Mouse (Mus musculus): Measurements from ENCODE around the gene Ak1. TPM values are rescaled to one million over a fixed set of nuclear protein-coding genes. Genes with fewer than 3 reads are reported as not detected.

Gene Ak1
- total and polyA plus RNA-seq, 2 experiments from 2014 or later: 572 to 721 TPM

DNA sequence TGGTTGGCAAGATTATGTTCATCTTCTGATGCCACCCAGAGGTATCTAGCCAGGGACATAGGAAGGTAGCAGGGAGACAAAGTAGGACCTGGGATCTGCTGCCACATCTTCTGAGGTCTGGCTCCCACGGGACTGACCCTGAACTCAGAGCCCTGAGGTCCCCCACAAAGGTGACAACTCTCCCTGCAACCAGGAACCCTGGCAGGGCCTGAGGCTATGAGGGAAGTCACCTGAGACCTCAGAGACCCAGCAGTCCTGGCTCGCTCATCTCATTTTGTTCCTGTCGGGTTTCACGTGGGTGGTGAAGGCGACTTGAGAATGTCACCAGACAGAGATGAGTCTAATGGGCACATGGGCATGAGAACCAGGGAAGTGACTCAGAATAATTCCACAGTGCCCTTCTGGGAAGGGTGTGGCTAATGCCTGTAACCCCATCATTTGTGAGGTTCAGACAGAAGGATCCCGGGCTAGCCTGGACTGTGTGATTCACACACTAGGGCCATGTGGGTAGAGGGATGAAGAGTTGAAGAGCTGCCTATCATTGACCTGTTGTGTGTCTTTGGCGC, 36.3 kb upstream of the Ak1 start:
- H3K9me3 ChIP-seq (replicated peaks; ENCODE audit: control insufficient read depth, low read length): no peaks in the 10 kb centered on the region
- WGBS: 85% methylated on average over 7 of the region's 7 CpGs
- peaks cover 1% of the 10 kb centered on the region; the same call in 1 of the 2 replicates for H3K27me3 ChIP-seq (ENCODE audit: control insufficient read depth, insufficient read depth, low read length)
- H3K4me2 ChIP-seq (ENCODE audit: low read depth, low read length): no peak overlapping the region
- DNase-seq (ENCODE audit: low spot score): no peak
- H3K4me1 ChIP-seq (ENCODE audit: control insufficient read depth, insufficient read depth): peaks cover 25% of the 10 kb centered on the region
- no peak overlapping the region for H3K27ac ChIP-seq (ENCODE audit: low read depth)
- H3K4me3 ChIP-seq (ENCODE audit: low read depth, low read length): no peak overlapping the region
- TF ChIP-seq CTCF (IDR thresholded peaks at IDR 0.05; ENCODE audit: low read depth): no peak
- no peak for TF ChIP-seq EP300 (IDR thresholded peaks at IDR 0.05; ENCODE audit: low read depth)
- H3K9ac ChIP-seq (replicated peaks; ENCODE audit: low read depth, low read length): no peak overlapping the region
- ATAC-seq (ENCODE audit: insufficient read depth, low read depth): no peak
- 0 out of 2 replicates have a peak, but pooled peaks cover 8% of the 10 kb centered on the region for H3K36me3 ChIP-seq (replicated peaks; ENCODE audit: control insufficient read depth, insufficient read depth, low read length)

DNA sequence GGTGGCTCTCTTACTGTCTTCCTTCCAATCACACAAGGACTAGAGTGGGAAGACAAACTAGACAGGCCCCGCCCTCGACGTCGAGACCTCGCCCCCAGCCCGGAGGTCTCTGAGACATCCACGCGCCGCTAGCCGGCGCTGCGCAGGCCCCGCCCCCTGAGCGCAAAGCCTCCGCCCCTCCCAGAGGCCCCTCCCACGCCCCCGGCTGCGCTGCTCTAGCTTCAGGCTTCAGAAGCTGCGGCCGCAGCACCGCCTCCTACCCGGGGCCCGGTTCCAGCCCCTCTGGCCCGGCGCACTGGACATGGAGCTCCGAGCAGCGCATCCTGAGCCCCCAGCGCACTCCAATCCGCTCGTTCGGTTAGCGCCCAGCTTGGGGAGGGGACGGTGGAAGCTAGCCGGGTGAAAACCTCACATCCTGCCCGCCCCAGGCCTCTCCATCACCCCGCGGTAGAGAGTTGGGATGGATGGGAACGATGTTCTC, 34.6 kb upstream of the Ak1 start, which contains the start of gene St6galnac4:
St6galnac4 (plus strand) TSS at position 225 of the 481 bp plus-strand sequence.
- H3K4me1 ChIP-seq (ENCODE audit: control insufficient read depth, insufficient read depth): peaks cover 25% of the 10 kb centered on the region
- 0 out of 2 replicates have a peak, but pooled peaks cover 15% of the 10 kb centered on the region for H3K36me3 ChIP-seq (replicated peaks; ENCODE audit: control insufficient read depth, insufficient read depth, low read length)
- H3K27ac ChIP-seq (ENCODE audit: low read depth): peak within 1 kb of the TSS; percentile 87
- 1% methylated on average over 38 of the region's 38 CpGs for WGBS
- peak; percentile 92 for DNase-seq (ENCODE audit: low spot score)
- ATAC-seq (ENCODE audit: insufficient read depth, low read depth): peak; percentile 84
- no peaks in the 10 kb centered on the region for H3K9me3 ChIP-seq (replicated peaks; ENCODE audit: control insufficient read depth, low read length)
- H3K27me3 ChIP-seq (ENCODE audit: control insufficient read depth, insufficient read depth, low read length): no peaks in the 10 kb centered on the region
- peak within 1 kb of the TSS; percentile 75 for H3K4me2 ChIP-seq (ENCODE audit: low read depth, low read length)
- H3K4me3 ChIP-seq (ENCODE audit: low read depth, low read length): peak within 1 kb of the TSS; percentile 64
- peak within 1 kb of the TSS; percentile 66 for H3K9ac ChIP-seq (replicated peaks; ENCODE audit: low read depth, low read length)
- no peak for TF ChIP-seq EP300 (IDR thresholded peaks at IDR 0.05; ENCODE audit: low read depth)
- TF ChIP-seq CTCF (IDR thresholded peaks at IDR 0.05; ENCODE audit: low read depth): peak; percentile 40

DNA sequence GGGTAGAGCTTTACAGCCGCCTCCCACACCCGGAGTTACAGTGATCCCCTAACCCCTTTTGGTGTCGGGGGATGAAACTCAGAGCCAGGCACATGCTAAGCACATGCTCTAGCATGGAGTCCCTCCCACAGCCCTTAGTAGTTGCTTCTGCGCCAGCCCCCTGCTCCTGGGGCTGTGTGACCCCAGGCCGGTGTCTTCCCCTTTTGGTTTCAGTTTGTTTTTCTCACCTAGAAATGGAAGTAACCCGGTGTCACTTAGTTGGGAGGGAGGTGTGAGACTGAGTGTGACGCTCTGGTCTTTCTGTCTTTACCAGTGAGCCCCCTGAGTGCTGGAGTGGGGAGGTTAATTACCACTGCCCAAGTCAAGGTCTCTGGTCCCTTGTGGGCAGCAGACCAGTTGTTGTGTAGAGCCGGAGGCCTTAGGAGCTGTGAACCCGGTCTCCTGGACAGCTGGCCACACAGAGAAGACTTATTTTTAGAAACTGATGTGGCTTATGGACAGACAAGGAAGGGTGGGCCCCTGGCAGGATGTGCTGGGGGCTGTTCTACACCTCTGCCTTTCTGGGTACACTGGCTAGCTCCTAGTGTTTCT, 33.7 kb upstream of the Ak1 start:
- peak overlapping the region; percentile 87 for H3K27ac ChIP-seq (ENCODE audit: low read depth)
- peaks cover 25% of the 10 kb centered on the region for H3K4me1 ChIP-seq (ENCODE audit: control insufficient read depth, insufficient read depth)
- DNase-seq (ENCODE audit: low spot score) (peak; percentile 71), ATAC-seq (ENCODE audit: insufficient read depth, low read depth) (peak; percentile 25)
- peak overlapping the region; percentile 66 for H3K9ac ChIP-seq (replicated peaks; ENCODE audit: low read depth, low read length)
- WGBS: 6% methylated on average over 9 of the region's 9 CpGs
- H3K9me3 ChIP-seq (replicated peaks; ENCODE audit: control insufficient read depth, low read length): no peaks in the 10 kb centered on the region
- peak overlapping the region; percentile 64 for H3K4me3 ChIP-seq (ENCODE audit: low read depth, low read length)
- peak overlapping the region; percentile 75 for H3K4me2 ChIP-seq (ENCODE audit: low read depth, low read length)
- H3K36me3 ChIP-seq (replicated peaks; ENCODE audit: control insufficient read depth, insufficient read depth, low read length): 0 out of 2 replicates have a peak, but pooled peaks cover 18% of the 10 kb centered on the region
- no peaks in the 10 kb centered on the region for H3K27me3 ChIP-seq (ENCODE audit: control insufficient read depth, insufficient read depth, low read length)
- TF ChIP-seq EP300 (IDR thresholded peaks at IDR 0.05; ENCODE audit: low read depth): no peak

DNA sequence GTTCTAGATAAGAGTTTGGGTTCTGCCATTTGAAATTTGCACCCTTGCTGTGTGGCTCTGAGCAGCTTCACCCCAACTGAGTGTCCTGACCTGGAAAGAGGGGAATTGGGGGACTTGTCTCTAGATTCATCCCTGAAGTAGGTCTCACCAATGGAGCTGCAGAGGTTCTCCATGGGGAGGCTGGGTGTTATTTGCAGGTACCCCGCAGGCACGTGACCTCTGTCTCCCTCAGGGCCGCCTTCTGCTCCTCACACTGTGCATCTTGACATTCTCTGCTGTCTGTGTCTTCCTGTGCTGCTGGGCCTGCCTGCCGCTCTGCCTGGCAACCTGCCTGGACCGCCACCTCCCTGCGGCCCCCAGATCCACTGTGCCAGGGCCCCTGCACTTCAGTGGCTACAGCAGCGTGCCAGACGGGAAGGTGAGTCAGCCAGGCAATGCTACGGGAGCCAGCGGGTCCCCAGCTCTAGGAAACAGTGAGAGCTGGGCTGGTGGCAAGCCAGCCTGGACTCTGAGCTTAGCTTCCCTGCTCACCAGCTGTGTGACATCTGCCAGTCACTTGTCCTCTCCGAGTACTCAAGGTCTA, 32.3 kb upstream of the Ak1 start:
- no peak overlapping the region for H3K4me3 ChIP-seq (ENCODE audit: low read depth, low read length)
- H3K27me3 ChIP-seq (ENCODE audit: control insufficient read depth, insufficient read depth, low read length): no peaks in the 10 kb centered on the region
- 20% methylated on average over 11 of the region's 11 CpGs for WGBS
- 0 out of 2 replicates have a peak overlapping the region, but pooled peaks have one; percentile 4 for H3K9ac ChIP-seq (replicated peaks; ENCODE audit: low read depth, low read length)
- H3K36me3 ChIP-seq (replicated peaks; ENCODE audit: control insufficient read depth, insufficient read depth, low read length): peaks cover 26% of the 10 kb centered on the region
- peak; percentile 69 for DNase-seq (ENCODE audit: low spot score)
- no peak for TF ChIP-seq EP300 (IDR thresholded peaks at IDR 0.05; ENCODE audit: low read depth)
- TF ChIP-seq CTCF (IDR thresholded peaks at IDR 0.05; ENCODE audit: low read depth): no peak
- peak overlapping the region; percentile 67 for H3K27ac ChIP-seq (ENCODE audit: low read depth)
- H3K4me2 ChIP-seq (ENCODE audit: low read depth, low read length): peak overlapping the region; percentile 30
- no peaks in the 10 kb centered on the region for H3K9me3 ChIP-seq (replicated peaks; ENCODE audit: control insufficient read depth, low read length)
- peaks cover 25% of the 10 kb centered on the region for H3K4me1 ChIP-seq (ENCODE audit: control insufficient read depth, insufficient read depth)
- peak; percentile 17 for ATAC-seq (ENCODE audit: insufficient read depth, low read depth)

DNA sequence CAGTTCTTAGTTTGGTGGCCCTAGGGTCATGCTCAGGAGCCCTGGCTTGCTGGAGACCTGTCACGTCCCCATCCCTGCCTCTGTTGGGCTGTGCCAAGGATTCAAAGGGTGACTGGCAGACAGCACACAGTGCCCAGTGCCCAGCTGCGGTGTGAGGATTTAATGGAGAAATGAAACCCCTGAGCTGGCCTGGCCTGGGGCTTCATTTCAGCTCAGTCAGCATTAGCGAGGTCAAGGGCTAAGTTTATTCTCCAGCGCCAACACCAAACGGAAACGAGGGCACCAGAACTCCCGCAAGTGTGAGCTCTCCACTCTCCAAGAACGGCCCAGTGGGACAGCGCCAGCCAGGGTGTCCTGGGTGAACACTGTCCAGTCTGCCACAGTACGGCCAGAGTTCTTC, 31.3 kb upstream of the Ak1 start:
- H3K36me3 ChIP-seq (replicated peaks; ENCODE audit: control insufficient read depth, insufficient read depth, low read length): peaks cover 36% of the 10 kb centered on the region
- peaks cover 25% of the 10 kb centered on the region for H3K4me1 ChIP-seq (ENCODE audit: control insufficient read depth, insufficient read depth)
- 0 out of 2 replicates have a peak overlapping the region, but pooled peaks have one; percentile 67 for H3K27ac ChIP-seq (ENCODE audit: low read depth)
- H3K27me3 ChIP-seq (ENCODE audit: control insufficient read depth, insufficient read depth, low read length): no peaks in the 10 kb centered on the region
- H3K9ac ChIP-seq (replicated peaks; ENCODE audit: low read depth, low read length): 0 out of 2 replicates have a peak overlapping the region, but pooled peaks have one; percentile 4
- ATAC-seq (ENCODE audit: insufficient read depth, low read depth) (no peak), DNase-seq (ENCODE audit: low spot score) (no peak)
- no peaks in the 10 kb centered on the region for H3K9me3 ChIP-seq (replicated peaks; ENCODE audit: control insufficient read depth, low read length)
- no peak for TF ChIP-seq CTCF (IDR thresholded peaks at IDR 0.05; ENCODE audit: low read depth)
- no peak for TF ChIP-seq EP300 (IDR thresholded peaks at IDR 0.05; ENCODE audit: low read depth)
- H3K4me2 ChIP-seq (ENCODE audit: low read depth, low read length): no peak overlapping the region
- 76% methylated on average over 10 of the region's 10 CpGs for WGBS
- no peak overlapping the region for H3K4me3 ChIP-seq (ENCODE audit: low read depth, low read length)

Measured in heart, postnatal 0 days (tissue).